Mouse (Mus musculus): ENCODE data around the gene Gm20388. TPM values are rescaled to one million over a fixed set of nuclear protein-coding genes. Genes with fewer than 3 reads are reported as not detected.

Gene Gm20388
- polyA plus RNA-seq (2017; shearing (Covaris generic)): 9.0 TPM

DNA sequence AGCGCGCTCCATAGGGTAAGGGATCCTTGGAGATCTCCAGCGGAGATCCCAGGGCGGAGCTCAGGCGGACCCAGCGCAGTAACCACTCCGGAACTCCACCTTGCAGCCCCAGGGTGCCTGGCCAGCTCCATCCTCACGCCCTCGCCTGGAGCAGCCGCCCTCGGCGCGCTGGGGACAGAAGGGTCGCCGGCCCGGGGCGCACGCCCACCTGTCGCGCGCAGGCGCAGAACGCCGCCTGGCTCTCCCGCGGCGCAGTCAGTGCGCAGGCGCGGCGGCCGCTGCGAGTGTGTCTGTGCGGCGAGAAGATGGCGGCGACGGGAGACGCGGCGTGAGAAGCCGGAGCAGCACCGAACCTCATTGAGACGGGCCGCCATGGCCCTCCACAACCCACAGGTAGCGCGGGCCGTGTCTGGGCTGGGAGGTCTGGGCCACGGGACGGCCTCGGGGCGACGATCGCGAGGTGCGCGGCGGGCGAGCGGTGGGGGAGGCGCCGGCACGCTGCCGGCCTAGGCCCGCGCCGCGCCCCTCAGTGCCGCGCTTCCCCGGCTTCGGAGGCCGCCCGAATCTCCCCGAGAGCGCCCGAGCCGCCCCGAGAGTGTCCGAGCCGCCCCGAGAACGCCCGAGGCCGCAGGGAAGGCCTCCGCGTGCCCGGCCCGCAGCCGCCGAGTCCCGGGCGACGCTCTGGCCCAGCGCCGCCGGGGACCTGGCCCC lies at the start of gene Gm20388:
TSS of gene Gm20388 (plus strand) at position 295 of the 711 bp plus-strand sequence.

DNA sequence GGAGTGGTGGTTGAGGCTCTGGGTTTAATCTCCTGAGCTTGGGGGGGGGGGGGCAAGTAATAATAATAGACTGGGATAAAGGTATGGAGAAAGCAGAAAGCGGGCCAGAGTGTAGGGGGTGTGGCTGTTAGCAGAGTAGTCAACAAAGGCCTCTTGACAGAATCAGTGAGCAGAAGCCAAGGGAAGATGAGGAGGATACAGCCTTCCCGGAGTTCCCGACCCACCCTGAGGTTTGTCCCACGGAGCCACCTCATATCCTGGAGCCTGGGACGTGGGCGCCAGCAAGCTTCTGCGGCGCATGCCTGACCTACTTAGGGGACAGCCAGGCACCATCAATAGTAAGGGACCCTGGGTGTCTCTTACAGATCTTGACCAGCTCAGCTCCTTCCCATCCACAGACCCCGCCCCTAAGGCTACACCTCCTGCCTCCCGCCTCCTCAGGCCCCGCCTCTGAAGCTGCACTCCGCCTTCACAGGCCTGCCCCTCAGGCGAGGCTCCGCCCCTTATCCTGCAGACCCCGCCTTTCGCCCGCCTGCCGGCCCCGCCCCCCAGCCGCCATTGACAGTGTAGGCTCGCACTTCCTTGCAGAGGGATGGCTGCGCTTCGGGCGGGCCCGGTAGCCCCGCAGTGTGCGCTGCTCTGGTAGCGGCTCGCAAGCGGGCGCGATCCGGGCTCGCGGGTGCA lies 48.8 kb upstream of the Gm20388 start, which contains the start of gene Klhl36:
TSS of gene Klhl36 (plus strand) at position 561 of the 684 bp plus-strand sequence.

DNA sequence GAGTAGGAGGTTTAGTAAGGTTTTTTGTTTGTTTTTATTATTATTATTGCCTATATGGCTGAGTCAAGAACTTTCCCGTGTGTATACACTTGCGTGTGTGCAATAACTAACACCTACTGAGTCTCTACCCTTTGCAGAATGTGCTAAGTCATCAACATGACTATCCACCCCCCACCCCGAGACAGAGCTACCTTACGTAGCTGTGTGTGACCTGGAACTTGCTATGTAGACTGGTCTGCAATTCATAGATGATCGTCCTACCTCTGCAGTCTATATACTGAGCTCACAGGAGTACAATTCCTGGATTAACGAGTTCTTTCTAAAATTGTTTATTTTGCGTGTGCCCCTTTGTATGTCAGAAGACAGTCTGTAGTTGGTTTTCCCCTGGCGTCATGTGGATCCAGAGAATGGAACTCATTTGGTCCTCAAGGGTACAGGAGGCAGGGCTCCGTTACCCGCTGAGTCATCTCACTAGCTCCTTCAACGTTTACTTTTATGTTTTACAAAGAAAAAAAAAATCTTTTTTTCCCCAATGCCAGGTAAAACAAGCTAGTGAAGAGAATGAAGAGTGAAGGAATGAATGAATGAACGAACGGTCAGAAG lies 596 bp upstream of the Gm20388 start, which contains the start of gene Usp10:
TSS of gene Usp10 (plus strand) at position 417 of the 603 bp plus-strand sequence.

DNA sequence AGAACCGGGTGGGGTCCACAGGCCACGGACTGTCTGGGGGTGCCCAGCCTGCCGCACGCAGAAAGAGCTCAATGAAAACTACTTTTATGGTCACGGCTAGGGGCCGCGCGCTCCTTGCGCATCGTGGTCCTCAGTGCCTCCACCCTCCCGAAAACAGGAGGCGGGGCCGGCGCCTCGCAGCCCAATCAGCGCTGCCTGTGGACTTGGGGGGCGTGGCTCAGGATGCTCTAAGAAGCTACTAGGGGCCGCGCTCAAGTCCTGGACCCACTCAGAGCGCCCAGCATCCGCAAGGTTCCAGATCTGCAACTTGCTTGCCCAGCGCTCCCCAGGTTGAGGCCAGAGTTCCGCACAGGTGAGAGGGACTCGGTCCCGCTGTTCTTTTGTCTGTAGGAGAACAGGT lies 81.6 kb downstream of the Gm20388 start, which contains the start of gene Crispld2:
TSS of gene Crispld2 (plus strand) at position 190 of the 400 bp plus-strand sequence.

DNA sequence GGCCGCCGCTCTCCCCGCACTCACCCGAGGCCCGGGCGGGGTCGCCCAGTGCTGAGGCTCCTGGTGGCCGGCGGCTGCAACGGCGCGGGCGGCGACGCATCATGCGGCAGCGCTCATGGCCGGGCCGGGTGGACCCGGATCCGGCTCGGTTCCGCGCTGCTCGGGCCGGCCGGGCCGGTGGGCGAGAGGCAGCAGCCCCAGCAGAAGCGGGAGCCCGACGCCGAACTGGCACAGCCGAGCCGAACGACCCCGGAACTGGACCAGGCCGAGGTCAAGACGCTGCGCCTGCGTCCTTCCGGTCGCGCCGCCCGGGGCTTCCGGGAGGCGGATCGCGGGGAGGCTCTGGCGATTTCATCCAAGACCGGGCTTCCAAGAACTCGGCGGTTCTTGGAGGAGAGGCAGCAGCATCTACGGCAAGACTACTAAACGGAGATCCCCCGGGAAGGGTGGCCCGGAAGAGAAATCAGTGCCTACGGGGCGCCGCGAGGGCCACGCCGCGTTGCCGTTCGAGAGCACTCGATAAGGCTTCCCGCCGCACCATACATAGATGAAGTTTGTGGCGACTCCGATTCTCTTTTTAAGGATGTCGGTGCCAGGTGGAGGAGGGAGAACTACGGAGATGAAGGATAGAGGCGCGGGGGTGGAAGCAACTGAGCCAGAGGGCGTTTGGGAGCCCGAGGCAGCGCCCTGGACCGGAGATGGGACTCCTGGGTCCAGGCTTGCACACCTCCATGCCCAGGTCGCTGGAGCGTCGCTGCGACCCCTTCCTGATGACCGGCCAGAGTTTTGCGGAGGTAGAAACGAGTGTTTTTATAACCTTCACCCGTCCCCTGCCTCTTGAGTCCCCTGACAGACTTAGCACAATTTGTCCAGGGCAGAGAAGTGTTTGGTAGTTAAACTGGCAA lies 190.7 kb downstream of the Gm20388 start, which contains the start of gene Zdhhc7:
TSS of gene Zdhhc7 (minus strand) at position 415 of the 905 bp plus-strand sequence.

DNA sequence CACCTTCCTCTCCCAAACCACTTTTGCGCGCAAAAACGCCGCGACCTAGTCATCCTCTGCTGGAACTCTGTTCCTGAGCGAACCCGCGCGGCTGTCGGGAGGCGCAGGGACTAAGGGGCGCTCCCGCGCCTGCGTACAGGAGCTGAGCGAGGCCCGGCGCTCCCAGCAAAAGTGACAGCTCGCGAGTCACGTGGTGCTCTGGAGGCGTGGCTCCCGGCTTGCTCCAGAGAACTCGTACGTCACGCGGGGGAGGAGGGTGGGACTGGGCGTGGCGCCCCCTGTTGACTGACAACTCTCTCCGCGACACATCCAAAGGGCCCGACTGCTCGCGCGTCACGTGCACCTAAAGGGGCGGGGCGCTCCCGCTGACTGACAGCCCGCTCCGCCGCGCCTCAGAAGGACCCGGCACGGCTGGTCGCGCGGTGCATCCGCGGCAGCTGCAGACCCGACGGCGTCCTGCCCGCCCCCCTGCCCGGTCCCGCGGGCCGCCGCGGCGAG lies 203.2 kb downstream of the Gm20388 start, which contains the start of gene 6430548M08Rik:
TSS of gene 6430548M08Rik (plus strand) at position 395 of the 498 bp plus-strand sequence.

DNA sequence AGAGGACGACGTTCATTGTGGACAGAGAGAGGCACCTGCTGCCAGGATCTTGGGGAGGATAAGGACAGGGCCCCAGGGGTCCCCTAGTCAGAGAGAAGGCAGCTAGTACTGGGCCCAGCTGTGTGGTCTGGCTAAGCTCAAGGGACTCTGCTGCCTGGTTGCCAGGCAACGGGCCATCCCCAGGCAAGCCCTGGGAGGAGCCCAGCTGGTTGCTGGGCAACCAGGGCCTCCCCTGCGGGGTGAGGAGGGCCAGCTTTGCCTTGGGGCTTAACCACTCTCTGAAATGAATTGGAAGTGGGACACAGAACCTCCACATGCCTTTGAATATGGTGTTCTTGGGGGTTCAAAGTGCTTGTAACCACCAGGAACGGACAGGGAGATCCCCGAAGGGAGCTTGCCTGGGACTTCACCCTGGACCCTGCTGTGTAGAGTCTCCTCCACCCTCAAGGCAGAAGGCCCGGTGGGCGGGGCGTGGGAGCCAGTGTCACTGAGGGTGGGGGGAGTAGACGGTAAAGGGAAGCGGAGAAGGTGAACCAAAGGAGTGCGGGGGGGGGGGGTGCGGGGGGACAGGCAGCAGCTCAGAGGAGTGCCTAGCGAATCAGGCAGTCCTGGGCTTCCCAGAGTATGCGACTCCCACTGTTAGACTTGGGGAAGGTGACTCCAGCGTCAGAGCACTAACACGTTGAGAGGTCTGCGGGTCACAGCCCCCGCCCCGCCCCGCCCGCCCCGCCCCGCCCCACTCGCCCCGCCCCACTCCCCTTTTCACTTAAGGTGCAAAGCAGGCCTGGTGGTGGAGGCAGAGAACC lies 266.9 kb downstream of the Gm20388 start, which contains the start of gene Fam92b:
TSS of gene Fam92b (minus strand) at position 149 of the 806 bp plus-strand sequence.

DNA sequence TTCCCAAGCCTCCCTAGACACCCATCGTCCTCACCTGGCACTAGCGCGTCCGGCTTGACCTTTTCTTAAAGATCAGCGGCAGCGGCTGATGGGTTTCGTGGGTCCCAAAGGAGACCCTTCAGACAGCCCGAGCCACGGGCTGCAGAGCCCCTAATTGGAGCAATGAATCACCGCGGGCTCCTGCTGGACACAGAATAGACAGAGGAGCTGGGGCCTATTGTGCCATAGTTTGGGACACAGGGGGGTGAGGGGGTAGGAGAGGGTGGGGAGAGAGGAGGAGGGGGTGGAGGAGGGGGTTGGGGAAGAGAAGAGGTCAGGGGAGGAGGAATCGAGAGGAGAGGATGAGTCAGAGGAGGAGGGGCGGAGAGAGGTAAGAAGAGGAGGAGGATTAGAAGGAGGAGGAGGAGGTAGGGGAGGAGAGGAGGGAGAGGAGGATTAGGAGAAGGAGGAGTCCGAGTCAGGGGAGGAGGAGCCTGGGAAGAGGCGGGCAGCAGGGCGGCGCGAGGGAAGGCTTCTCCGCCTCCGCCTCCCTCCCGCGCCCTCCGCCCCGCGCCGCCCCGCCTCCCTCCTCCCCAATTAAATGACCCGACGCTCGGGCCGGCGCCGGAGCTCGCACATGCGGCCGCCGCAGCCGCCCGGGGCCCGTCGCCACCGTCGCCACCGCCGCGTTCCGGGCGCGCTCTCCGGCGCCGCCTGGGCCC lies 317.4 kb downstream of the Gm20388 start, which contains the start of gene Gse1:
TSS of gene Gse1 (plus strand) at position 566 of the 701 bp plus-strand sequence.

DNA sequence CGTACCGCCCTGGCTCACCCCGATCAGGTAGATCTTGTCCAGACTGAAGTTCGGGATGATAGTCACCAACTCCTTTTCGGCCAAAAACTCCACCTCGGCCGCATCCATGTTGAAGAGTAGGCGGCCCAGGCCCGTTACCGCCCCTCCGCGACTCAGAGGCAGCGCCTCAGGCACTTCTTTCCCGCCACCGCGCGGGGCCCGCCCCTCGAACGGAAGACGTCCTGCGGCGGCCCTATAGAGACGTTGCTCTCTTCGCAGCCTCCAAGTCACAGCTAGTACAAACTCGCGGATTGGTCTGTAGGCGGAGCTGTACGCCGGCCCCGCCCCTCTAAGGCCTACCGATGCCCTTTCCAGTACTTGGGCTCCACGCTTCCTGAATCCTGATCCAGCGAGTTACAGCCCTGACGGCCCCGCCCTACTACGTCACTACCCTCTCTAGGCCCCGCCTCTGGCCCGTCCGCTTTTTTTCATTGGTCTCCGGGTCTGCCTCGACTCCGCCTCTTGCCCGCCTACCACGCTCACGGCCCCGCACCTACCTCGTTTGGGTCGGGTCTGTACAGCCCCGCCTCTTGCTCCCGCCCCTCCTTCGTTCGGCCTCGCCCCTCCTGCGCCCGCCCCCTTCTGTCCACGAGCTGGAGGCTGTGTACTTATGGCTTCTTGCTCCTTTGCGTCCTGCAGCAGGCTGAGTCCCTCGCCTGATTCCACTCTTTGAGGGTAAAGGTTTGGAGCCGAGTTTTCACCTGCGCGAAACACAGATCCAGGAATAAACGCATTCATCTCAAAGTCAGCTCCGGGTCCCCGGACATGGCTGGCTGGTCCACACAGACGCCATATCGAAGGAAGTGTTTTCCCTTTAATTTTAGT lies 678.5 kb downstream of the Gm20388 start, which contains the start of gene Gins2:
TSS of gene Gins2 (minus strand) at position 397 of the 864 bp plus-strand sequence.

DNA sequence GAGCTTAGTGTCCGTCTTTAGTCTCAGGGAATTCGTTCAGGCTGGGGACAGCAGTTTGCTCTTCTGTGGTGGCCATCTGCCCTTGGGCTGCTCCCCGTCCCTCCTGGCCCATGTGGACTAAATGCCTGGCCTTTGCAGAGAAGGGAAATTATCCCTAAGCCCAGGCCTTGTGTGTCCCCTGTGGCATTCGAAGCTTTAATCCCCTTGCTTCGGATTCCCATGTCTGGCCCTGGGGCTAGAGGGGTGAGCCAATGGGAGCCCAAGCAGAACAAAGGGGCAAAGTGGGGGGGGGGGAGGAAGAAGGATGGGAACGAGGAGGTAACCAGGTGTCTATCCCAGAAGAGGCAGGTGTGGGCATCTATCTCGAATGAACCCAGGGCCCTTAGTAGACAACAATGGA lies 736.9 kb downstream of the Gm20388 start, which contains the start of gene 1190005I06Rik:
TSS of gene 1190005I06Rik (minus strand) at position 101 of the 400 bp plus-strand sequence.

DNA sequence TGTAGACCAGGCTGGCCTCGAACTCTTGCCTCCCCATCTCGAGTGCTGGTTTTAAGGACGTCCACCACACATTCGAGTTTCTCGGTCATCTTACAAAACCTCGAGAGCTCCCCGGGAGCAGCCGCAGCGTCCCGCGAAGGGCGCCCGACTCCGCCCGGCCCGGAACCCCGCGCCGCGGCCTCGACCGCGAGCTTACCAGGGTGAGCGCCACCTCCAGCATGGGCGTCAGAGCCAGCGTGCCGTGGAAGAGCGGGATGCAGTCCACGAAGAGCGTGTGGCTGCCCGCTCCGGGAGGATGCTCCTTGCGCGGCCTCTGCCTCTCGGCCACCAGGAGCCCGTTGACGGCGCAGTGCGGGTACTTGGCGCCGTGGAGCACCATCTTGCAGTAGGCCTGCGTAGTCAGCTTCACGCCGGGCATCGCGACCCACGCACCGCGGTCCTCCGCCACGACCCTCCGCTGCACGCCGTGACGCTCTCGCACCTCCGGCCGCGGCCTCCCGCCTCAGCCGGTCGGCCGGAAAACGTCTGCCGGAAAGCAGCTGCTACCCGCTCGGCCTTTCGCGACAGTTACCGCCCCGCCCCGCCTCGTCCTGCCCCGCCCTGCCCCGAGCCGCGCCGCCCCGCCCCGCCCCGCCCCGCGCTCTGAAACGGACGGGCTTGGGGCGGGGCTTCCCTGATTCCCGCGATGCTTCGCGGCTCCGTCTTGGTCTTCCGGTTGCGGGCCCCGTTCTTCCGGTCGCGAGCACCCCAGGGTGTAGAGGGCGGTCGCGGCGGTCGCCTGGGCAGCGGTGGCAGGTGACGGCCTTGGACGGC lies 757.1 kb downstream of the Gm20388 start, which contains the start of the genes Gm27021 and Cox4i1:
TSS of gene Gm27021 (minus strand) at position 519 of the 813 bp plus-strand sequence.
TSS of gene Cox4i1 (plus strand) at position 662 of the 813 bp plus-strand sequence.

DNA sequence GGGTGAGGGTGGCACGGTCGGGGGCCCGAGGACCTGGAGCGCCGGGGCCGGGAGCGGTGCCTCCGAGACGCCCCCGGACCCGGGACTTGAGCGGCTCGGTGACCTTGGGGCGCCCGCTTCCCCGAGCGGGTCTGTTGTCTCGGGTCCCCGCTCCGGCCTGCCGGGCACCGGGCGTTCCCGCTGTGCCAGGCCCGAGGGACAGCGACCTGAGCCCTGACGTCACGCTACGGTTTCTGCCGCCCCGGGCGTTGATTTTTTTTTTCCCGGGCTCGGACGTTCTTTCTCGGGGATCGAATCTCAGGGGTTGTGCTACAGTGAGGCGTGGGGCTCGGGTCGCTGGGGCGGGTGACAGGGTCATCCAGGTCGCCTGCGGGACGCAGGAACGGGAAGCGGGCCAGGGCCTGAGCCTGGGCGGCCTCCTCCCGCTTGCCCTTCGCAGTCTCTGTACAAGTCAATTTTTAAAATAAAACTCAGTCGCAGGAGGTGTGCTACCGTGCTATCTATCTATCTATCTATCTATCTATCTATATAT lies 757.8 kb downstream of the Gm20388 start, which contains the start of gene Emc8:
TSS of gene Emc8 (minus strand) at position 200 of the 532 bp plus-strand sequence.

DNA sequence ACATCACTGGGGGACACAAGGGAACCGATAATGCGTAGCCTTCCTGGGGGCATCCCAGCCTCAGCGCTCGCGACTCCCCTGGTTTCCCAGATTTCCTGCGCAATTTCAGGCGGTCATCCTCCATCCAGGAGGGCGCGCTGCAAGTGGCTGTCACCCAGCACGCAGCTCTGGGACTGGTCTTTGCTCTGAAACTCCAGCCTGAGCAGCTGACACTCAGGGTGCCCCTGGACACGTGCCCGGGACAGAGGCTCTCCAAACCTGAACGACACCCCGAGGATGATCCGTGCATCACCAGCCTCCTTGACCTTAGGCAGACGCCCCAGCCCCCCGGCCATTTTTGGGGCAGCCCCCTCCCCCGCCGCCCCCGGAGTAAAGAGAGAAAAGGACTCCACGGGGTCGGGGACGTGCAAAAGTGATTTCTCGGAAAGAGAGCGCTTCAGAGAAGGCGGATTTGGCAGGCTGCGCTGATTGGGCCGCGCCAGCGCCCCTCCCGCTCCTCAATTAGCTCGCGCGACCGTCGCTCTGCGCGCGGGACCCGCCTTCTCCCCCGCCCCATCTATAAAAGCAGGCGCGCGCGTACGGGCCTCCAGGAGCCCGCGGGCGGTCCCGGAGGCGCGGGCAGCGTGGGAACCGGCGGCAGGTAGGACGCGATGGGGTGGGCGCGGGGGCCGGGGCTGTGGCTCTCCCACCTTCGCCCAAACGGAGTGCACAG lies 825.3 kb downstream of the Gm20388 start, which contains the start of gene Irf8:
TSS of gene Irf8 (plus strand) at position 589 of the 712 bp plus-strand sequence.

DNA sequence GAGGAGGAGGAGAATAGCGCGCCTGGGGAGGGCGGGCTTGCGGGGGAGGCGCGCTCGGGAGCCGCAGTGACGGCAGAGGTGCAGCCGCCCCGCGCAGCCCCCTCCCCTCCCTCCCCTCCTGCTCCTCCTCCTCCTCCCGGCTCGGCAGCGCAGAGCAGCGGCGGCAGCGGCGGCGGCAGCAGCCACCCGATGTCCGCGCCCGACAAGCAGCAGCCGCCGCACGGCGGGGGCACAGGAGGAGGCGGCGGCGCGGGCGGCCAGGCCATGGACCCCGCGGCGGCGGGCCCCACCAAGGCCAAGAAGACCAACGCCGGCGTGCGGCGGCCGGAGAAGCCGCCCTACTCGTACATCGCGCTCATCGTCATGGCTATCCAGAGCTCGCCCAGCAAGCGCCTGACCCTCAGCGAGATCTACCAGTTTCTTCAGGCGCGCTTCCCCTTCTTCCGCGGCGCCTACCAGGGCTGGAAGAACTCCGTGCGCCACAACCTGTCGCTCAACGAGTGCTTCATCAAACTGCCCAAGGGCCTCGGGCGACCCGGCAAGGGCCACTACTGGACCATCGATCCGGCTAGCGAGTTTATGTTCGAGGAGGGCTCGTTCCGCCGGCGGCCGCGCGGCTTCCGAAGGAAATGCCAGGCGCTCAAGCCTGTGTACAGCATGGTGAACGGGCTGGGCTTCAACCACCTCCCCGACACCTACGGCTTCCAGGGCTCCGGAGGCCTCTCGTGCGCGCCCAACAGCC lies 1173.7 kb downstream of the Gm20388 start, which contains the start of gene Foxf1:
TSS of gene Foxf1 (plus strand) at position 177 of the 742 bp plus-strand sequence.

DNA sequence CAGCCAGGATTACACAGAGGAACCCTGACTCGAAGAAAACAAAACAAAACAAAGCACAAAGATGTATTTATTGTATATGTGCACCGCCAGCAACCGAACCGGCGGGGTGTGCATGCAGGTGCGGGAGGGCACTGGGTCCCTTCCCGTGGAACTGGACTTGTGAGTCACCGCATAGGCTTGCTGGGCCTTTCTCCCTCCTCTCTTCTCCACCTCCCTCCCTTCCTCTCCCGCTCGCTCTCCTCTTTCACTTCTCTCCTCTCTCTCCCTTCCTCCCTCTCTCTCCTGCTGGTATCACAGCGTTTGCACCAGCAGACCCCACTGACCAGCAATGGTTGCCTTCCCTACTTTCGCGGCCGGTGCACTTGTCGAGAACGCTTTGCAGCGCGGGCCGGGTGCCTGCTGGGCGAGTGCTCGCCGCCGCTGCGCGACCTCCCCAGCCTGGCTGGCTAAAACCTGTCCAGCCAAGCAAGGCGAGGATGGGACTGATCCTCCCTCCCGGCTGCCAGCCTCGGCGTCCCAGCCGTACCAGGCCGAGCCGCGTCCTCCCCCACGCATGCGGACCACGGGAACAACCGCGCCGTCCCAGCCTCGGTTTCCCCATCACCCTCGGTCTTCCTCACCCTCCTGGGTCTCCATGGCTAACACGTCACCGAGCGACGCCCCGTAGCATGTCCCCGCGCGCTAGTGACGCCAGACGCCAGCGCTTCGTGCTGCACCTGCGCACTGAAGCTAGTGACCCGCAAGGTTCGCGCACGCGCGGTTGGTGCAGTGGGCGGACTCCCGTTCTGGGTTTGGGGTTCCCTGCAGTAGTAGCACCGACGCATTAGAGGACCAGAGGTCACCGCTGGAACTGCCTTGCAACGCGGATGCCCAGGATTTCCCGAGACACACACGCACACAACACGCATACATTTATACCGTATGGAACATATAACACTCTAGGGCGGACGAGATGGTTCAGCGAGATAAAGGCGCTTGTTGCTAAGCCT lies 1197.3 kb downstream of the Gm20388 start, which contains the start of gene Mthfsd:
TSS of gene Mthfsd (minus strand) at position 725 of the 989 bp plus-strand sequence.

